Comparison of ENCODE assay signal across 8 mouse cellular contexts in the genomic region with DNA sequence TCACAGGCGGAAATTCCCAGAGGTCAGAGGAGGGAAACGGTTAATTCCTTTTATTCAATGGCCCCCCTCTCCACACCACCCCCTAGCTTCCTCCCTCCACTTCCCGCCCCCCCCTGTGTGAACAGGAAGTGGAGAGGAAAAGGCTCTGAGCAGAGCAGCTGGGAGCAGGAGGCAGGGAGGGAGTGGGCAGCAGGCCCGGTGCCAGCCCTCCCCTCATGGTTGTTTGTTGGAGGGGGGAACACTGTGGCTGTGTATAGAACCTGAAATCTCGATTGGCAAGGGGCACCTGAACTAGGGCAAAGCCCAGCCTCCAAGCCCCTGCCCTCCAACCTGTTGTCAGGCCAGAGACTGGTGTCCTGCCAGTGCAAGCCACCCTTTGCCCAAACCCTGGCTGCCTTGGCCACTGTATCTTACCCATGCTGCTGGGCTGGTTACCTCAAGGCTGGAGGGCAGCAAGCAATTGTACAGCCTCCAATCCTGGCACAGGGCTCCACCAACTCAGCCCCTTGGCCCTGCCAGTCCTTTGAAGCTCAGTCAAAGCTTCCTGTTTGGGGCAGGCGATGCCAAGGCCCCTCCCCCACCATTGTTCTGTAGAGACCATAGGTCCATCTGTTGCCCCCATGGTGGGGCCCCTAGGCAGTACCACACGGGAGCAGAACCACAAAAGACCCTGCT. TPM values are rescaled to one million over a fixed set of nuclear protein-coding genes. Genes with fewer than 3 reads are reported as not detected.
DNase-seq lines count a peak whose midpoint lies in the region; ATAC-seq lines count a peak whose summit lies in the region.

No protein-coding gene starts in this region.

- 48% methylated on average over 7 of the region's 7 CpGs for WGBS in heart, embryonic 16.5 days

- peak; percentile 45 for ATAC-seq in heart, embryonic 16.5 days (replicated peaks; ENCODE audit: extremely low read depth, insufficient read depth, low FRiP score)
- ATAC-seq in megakaryocyte-erythroid progenitor cell, adult 5-6 weeks (replicated peaks; ENCODE audit: low FRiP score, low TSS enrichment, poor library complexity, severe bottlenecking): 0 out of 2 replicates have a peak, but pooled peaks have one; percentile 3

- H3K4me3 ChIP-seq in heart, embryonic 16.5 days (ENCODE audit: low read length): peak overlapping the region; percentile 36

- peak overlapping the region; percentile 28 for H3K9ac ChIP-seq in heart, embryonic 16.5 days (ENCODE audit: low read length)

- DNase-seq in cerebellum, adult 9-10 months: peak; percentile 28
- no peak for DNase-seq in cerebellum, adult 8-10 months
- DNase-seq in adrenal gland, postnatal 14 days: peak; percentile 74
- DNase-seq in kidney, postnatal 10 days: peak; percentile 82
- peak; percentile 66 to 78 for DNase-seq in thymus, postnatal 36 days
- no peak for DNase-seq in urinary bladder, postnatal 25 days (ENCODE audit: low spot score)

- H3K27ac ChIP-seq in heart, embryonic 16.5 days (ENCODE audit: low read length): peak overlapping the region; percentile 69

- peak overlapping the region; percentile 61 for H3K4me2 ChIP-seq in heart, embryonic 16.5 days (ENCODE audit: low read depth, low read length)

- H3K27me3 ChIP-seq in heart, embryonic 16.5 days (ENCODE audit: control insufficient read depth, insufficient read depth, low read length): no peaks in the 10 kb centered on the region

- peaks cover 7% of the 10 kb centered on the region for H3K36me3 ChIP-seq in heart, embryonic 16.5 days (ENCODE audit: control insufficient read depth, insufficient read depth)

- peaks cover 16% of the 10 kb centered on the region for H3K4me1 ChIP-seq in heart, embryonic 16.5 days (ENCODE audit: control insufficient read depth, insufficient read depth, low read length)

- no peaks in the 10 kb centered on the region for H3K9me3 ChIP-seq in heart, embryonic 16.5 days (replicated peaks; ENCODE audit: control insufficient read depth, low read length)

RNA-seq across cellular contexts. Expression of a gene that starts 12.4 kb away (rescaled TPM):
- 18.1 and 18.6 TPM in 2 replicates for total RNA-seq in adrenal gland, postnatal 14 days (2021)
- 13.3 and 13.6 TPM in 2 replicates for polyA plus RNA-seq in heart, embryonic 16.5 days (2015; fragmentation: Nextera tagmentation; extraction: Ambion mirVana)
- total RNA-seq in megakaryocyte-erythroid progenitor cell, adult 5-6 weeks (2014; fragmentation: Nextera tagmentation): 9.0 and 13.1 TPM in 2 replicates
- total RNA-seq in megakaryocyte-erythroid progenitor cell, adult 5-6 weeks (2017): 6.5 and 12.4 TPM in 2 replicates

RNA-seq across cellular contexts. Expression of a gene that starts 24.6 kb away (rescaled TPM):
- 13.7 and 14.4 TPM in 2 replicates for total RNA-seq in adrenal gland, postnatal 14 days (2021)
- polyA plus RNA-seq in heart, embryonic 16.5 days (2015; fragmentation: Nextera tagmentation; extraction: Ambion mirVana): 14.1 TPM in 2 replicates
- total RNA-seq in megakaryocyte-erythroid progenitor cell, adult 5-6 weeks (2014; fragmentation: Nextera tagmentation): not detected in 2 replicates
- total RNA-seq in megakaryocyte-erythroid progenitor cell, adult 5-6 weeks (2017): not detected in 2 replicates

RNA-seq across cellular contexts. Expression of a gene that starts 29.9 kb away (rescaled TPM):
- 0.41 TPM in 1 of 2 replicates, not detected in the other for total RNA-seq in adrenal gland, postnatal 14 days (2021)
- polyA plus RNA-seq in heart, embryonic 16.5 days (2015; fragmentation: Nextera tagmentation; extraction: Ambion mirVana): 1.0 and 1.3 TPM in 2 replicates
- total RNA-seq in megakaryocyte-erythroid progenitor cell, adult 5-6 weeks (2014; fragmentation: Nextera tagmentation): not detected in 2 replicates
- total RNA-seq in megakaryocyte-erythroid progenitor cell, adult 5-6 weeks (2017): not detected in 2 replicates

RNA-seq across cellular contexts. Expression of a gene that starts 50.1 kb away (rescaled TPM):
- total RNA-seq in adrenal gland, postnatal 14 days (2021): 3.7 and 6.2 TPM in 2 replicates
- polyA plus RNA-seq in heart, embryonic 16.5 days (2015; fragmentation: Nextera tagmentation; extraction: Ambion mirVana): 0.42 and 0.50 TPM in 2 replicates
- total RNA-seq in megakaryocyte-erythroid progenitor cell, adult 5-6 weeks (2014; fragmentation: Nextera tagmentation): not detected in 2 replicates
- not detected in 2 replicates for total RNA-seq in megakaryocyte-erythroid progenitor cell, adult 5-6 weeks (2017)

Comparison
In these comparisons a context has a peak if more than half of its experiments do, and no peak if none do; other contexts are left out.
1. DNase-seq: peak in cerebellum, adult 9-10 months (single experiment), adrenal gland, postnatal 14 days (single experiment), kidney, postnatal 10 days (single experiment) and thymus, postnatal 36 days (2 of 2); none in cerebellum, adult 8-10 months (single experiment) and urinary bladder, postnatal 25 days (single experiment).
2. RNA of a gene that starts 24.6 kb away (total RNA-seq): 13.7 to 14.4 TPM in adrenal gland, postnatal 14 days; not detected in megakaryocyte-erythroid progenitor cell, adult 5-6 weeks; every median in the first group is over 10 times any median in the second.